Mouse (Mus musculus): ENCODE data around the gene Cntn4. TPM values are rescaled to one million over a fixed set of nuclear protein-coding genes. Genes with fewer than 3 reads are reported as not detected.

Cntn4 gene
- polyA plus RNA-seq, 1 experiment from 2014 or later = not detected

DNA sequence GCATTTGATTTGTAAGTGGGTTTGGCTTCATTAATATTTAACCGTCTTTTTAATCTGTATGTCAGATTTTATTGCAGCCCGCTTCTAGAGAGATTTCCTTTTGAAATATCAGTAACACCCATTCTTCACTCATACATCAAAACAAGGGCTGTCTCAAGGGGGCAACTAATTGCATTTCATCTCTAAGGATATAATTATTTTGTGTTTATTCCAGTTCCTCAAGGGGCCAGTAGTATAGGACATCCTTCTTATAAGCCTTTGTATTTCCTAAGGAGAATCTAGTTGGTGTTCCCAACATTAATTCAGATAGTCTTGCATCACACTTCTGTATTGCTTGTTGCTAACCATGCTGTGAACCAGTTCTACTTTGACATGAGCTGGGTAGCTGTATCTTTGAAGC is 599.7 kb downstream of the Cntn4 start:
- ATAC-seq (no peak), DNase-seq (no peak)
- Histone ChIP-seq H3K9me3 (ENCODE audit: low read length) (no peaks in the 10 kb centered on the region), H3K9ac (replicated peaks) (no peak overlapping the region), H3K36me3 (replicated peaks; ENCODE audit: insufficient read depth, low read length) (no peaks in the 10 kb centered on the region), H3K4me2 (ENCODE audit: low read depth, low read length) (no peak overlapping the region), H3K4me1 (ENCODE audit: insufficient read depth) (no peaks in the 10 kb centered on the region), H3K27me3 (ENCODE audit: insufficient read depth, low read length) (no peaks in the 10 kb centered on the region), H3K27ac (ENCODE audit: low read depth) (no peak overlapping the region), H3K4me3 (ENCODE audit: low read depth, low read length) (no peak overlapping the region)
- WGBS (ENCODE audit: insufficient replicate concordance) = 74% methylated on average over 2 of the region's 2 CpGs
- TF ChIP-seq EP300 (IDR thresholded peaks at IDR 0.05; ENCODE audit: low read depth) (no peak), CTCF (IDR thresholded peaks at IDR 0.05; ENCODE audit: low read depth) (no peak)

DNA sequence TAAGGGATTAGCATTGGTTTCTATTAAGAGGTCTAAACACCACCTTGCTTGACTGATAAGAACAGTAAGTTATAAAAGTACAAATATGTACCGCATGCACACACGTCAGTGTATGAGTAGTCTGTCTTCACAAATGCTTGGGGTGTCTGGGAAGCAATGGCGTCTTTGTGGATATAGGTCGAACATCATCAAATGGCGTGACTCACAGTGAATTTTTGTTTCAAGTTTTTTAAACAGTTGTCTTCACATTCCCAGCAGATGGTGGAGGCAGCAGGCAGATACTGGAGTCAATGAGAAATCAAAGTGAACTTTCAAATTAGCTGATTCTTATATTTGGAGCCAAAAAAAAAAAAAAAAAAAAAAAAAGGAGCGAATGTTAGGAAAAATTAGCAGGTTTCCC is 604.2 kb downstream of the Cntn4 start:
- H3K27me3 ChIP-seq (ENCODE audit: insufficient read depth, low read length) = no peaks in the 10 kb centered on the region
- no peak for ATAC-seq
- DNase-seq = no peak
- no peak overlapping the region for H3K27ac ChIP-seq (ENCODE audit: low read depth)
- no peak overlapping the region for H3K4me2 ChIP-seq (ENCODE audit: low read depth, low read length)
- no peaks in the 10 kb centered on the region for H3K9me3 ChIP-seq (ENCODE audit: low read length)
- H3K9ac ChIP-seq (replicated peaks) = no peak overlapping the region
- no peak overlapping the region for H3K4me3 ChIP-seq (ENCODE audit: low read depth, low read length)
- H3K4me1 ChIP-seq (ENCODE audit: insufficient read depth) = no peaks in the 10 kb centered on the region
- H3K36me3 ChIP-seq (replicated peaks; ENCODE audit: insufficient read depth, low read length) = no peaks in the 10 kb centered on the region
- 79% methylated on average over 6 of the region's 6 CpGs for WGBS (ENCODE audit: insufficient replicate concordance)
- TF ChIP-seq CTCF (IDR thresholded peaks at IDR 0.05; ENCODE audit: low read depth) = no peak
- no peak for TF ChIP-seq EP300 (IDR thresholded peaks at IDR 0.05; ENCODE audit: low read depth)

DNA sequence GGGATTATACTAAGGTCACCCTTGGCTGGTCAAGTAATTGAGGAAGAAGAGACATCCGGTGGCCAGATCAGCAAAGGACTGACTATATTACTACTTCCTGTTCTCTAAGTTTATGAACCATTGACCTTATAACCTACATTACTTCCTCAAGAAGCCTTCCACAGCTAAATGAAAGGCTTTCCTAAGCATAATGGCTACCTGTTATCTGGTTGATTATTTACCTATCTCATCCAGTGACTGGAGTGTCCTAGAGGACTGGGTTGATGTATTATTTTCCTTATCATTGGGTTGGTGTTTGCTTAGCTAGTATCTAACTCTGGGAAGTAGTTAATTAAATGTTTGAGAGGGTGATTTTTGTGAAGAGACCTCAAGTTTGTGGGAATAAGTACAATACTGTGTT is 606.4 kb downstream of the Cntn4 start:
- Histone ChIP-seq H3K4me2 (ENCODE audit: low read depth, low read length) (no peak overlapping the region), H3K36me3 (replicated peaks; ENCODE audit: insufficient read depth, low read length) (no peaks in the 10 kb centered on the region), H3K4me3 (ENCODE audit: low read depth, low read length) (no peak overlapping the region), H3K27ac (ENCODE audit: low read depth) (no peak overlapping the region), H3K4me1 (ENCODE audit: insufficient read depth) (no peaks in the 10 kb centered on the region), H3K27me3 (ENCODE audit: insufficient read depth, low read length) (no peaks in the 10 kb centered on the region), H3K9me3 (ENCODE audit: low read length) (no peaks in the 10 kb centered on the region), H3K9ac (replicated peaks) (no peak overlapping the region)
- TF ChIP-seq EP300 (IDR thresholded peaks at IDR 0.05; ENCODE audit: low read depth) (no peak), CTCF (IDR thresholded peaks at IDR 0.05; ENCODE audit: low read depth) (no peak)
- DNase-seq (no peak), ATAC-seq (no peak)
- 35% methylated on average over 1 of the region's 1 CpGs for WGBS (ENCODE audit: insufficient replicate concordance)

DNA sequence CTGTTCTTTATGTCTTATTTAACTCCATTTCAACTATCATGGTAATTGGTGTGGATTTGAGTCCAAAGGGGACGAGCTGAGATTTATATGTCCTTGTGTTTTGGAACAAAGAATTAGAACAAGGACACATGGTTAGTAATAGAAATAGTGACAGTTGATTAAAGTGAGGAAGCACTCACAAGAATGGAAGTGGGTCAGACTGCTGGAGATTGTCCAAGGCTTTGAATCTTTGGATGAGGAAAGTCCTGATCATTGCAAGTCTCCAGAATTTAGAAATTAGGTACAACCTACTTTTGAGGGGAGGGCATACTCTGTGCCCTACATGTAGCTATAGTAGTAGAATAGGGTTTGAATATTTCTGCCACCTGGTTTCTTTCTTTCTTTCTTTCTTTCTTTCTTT is 622.0 kb downstream of the Cntn4 start:
- TF ChIP-seq CTCF (IDR thresholded peaks at IDR 0.05; ENCODE audit: low read depth) (no peak), EP300 (IDR thresholded peaks at IDR 0.05; ENCODE audit: low read depth) (no peak)
- Histone ChIP-seq H3K4me2 (ENCODE audit: low read depth, low read length) (no peak overlapping the region), H3K4me1 (ENCODE audit: insufficient read depth) (no peaks in the 10 kb centered on the region), H3K9me3 (ENCODE audit: low read length) (no peaks in the 10 kb centered on the region), H3K36me3 (replicated peaks; ENCODE audit: insufficient read depth, low read length) (no peaks in the 10 kb centered on the region), H3K27me3 (ENCODE audit: insufficient read depth, low read length) (no peaks in the 10 kb centered on the region), H3K9ac (replicated peaks) (no peak overlapping the region), H3K4me3 (ENCODE audit: low read depth, low read length) (no peak overlapping the region), H3K27ac (ENCODE audit: low read depth) (no peak overlapping the region)
- DNase-seq (no peak), ATAC-seq (no peak)
- WGBS (ENCODE audit: insufficient replicate concordance) = 44% methylated on average over 1 of the region's 1 CpGs

DNA sequence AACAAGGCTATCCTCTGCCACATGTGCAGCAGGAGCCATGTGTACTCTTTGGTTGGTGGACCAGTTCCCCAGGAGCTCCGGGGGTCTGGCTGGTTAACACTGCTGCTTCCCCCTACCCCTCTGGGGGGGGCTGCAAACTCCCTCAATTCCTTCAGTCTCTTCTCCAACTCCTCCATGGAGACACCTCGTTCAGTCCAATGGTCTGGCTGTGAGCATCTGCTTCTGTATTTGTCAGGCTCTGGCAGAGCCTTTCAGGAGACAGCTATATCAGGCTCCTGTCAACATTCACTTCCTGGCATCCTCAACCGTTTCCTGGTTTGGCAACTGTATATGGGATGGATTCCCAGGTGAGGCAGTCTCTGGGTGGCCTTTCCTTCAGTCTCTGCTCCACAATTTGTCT is 622.7 kb downstream of the Cntn4 start:
- 43% methylated on average over 3 of the region's 3 CpGs for WGBS (ENCODE audit: insufficient replicate concordance)
- DNase-seq (no peak), ATAC-seq (no peak)
- no peaks in the 10 kb centered on the region for H3K4me1 ChIP-seq (ENCODE audit: insufficient read depth)
- H3K4me2 ChIP-seq (ENCODE audit: low read depth, low read length) = no peak overlapping the region
- TF ChIP-seq CTCF (IDR thresholded peaks at IDR 0.05; ENCODE audit: low read depth) (no peak), EP300 (IDR thresholded peaks at IDR 0.05; ENCODE audit: low read depth) (no peak)
- no peak overlapping the region for H3K9ac ChIP-seq (replicated peaks)
- H3K27ac ChIP-seq (ENCODE audit: low read depth) = no peak overlapping the region
- H3K4me3 ChIP-seq (ENCODE audit: low read depth, low read length) = no peak overlapping the region
- H3K9me3 ChIP-seq (ENCODE audit: low read length) = no peaks in the 10 kb centered on the region
- no peaks in the 10 kb centered on the region for H3K36me3 ChIP-seq (replicated peaks; ENCODE audit: insufficient read depth, low read length)
- H3K27me3 ChIP-seq (ENCODE audit: insufficient read depth, low read length) = no peaks in the 10 kb centered on the region

DNA sequence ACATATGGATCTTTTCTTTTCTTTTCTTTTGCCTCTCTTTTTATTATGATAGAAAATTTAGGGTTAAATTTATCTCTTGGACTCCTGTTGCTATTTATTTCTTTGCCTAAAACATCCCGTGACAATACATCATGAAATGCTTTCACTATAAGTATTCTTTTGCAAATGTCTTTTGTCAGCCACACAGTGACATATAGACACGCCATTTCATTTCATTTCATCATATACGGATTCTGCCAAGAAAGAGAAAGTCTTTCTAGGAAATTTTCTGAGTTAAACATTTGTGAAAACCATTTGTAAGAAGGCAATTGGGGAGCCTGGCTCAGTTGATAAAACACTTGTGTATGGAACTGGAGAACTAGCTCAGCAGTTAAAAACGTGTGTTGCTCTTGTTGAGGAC is 625.0 kb downstream of the Cntn4 start:
- TF ChIP-seq EP300 (IDR thresholded peaks at IDR 0.05; ENCODE audit: low read depth) = no peak
- TF ChIP-seq CTCF (IDR thresholded peaks at IDR 0.05; ENCODE audit: low read depth) = no peak
- Histone ChIP-seq H3K9ac (replicated peaks) (no peak overlapping the region), H3K4me1 (ENCODE audit: insufficient read depth) (no peaks in the 10 kb centered on the region), H3K4me3 (ENCODE audit: low read depth, low read length) (no peak overlapping the region), H3K4me2 (ENCODE audit: low read depth, low read length) (no peak overlapping the region), H3K9me3 (ENCODE audit: low read length) (no peaks in the 10 kb centered on the region), H3K36me3 (replicated peaks; ENCODE audit: insufficient read depth, low read length) (no peaks in the 10 kb centered on the region), H3K27me3 (ENCODE audit: insufficient read depth, low read length) (no peaks in the 10 kb centered on the region), H3K27ac (ENCODE audit: low read depth) (no peak overlapping the region)
- no peak for ATAC-seq
- DNase-seq = no peak
- 58% methylated on average over 4 of the region's 4 CpGs for WGBS (ENCODE audit: insufficient replicate concordance)

DNA sequence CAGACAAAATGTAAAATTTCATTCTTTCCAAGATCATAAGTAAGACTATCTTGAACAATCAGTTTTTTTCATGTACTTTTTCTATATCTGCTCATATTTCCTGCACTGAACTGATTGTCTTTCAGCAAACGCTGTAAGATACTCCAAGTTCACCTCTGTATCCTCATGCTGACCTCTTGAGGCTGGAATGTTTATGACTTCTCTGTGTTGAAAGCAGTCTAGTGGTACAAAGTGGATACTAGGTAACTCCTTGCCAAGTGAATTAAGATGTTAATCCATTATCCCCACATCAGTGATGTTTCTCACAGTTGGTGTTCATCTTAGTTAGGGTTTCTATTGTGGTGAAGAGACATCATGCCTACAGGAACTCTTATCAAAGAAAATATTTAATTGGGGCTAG is 651.5 kb downstream of the Cntn4 start:
- no peaks in the 10 kb centered on the region for H3K9me3 ChIP-seq (ENCODE audit: low read length)
- no peak overlapping the region for H3K4me2 ChIP-seq (ENCODE audit: low read depth, low read length)
- H3K27ac ChIP-seq (ENCODE audit: low read depth) = no peak overlapping the region
- no peak overlapping the region for H3K4me3 ChIP-seq (ENCODE audit: low read depth, low read length)
- DNase-seq (no peak), ATAC-seq (no peak)
- no peaks in the 10 kb centered on the region for H3K36me3 ChIP-seq (replicated peaks; ENCODE audit: insufficient read depth, low read length)
- WGBS (ENCODE audit: insufficient replicate concordance) = 74% methylated on average over 1 of the region's 1 CpGs
- no peaks in the 10 kb centered on the region for H3K4me1 ChIP-seq (ENCODE audit: insufficient read depth)
- no peak overlapping the region for H3K9ac ChIP-seq (replicated peaks)
- TF ChIP-seq CTCF (IDR thresholded peaks at IDR 0.05; ENCODE audit: low read depth) (no peak), EP300 (IDR thresholded peaks at IDR 0.05; ENCODE audit: low read depth) (no peak)
- no peaks in the 10 kb centered on the region for H3K27me3 ChIP-seq (ENCODE audit: insufficient read depth, low read length)
